Mouse (Mus musculus) Patski (cell line): ENCODE measurements at regions not wholly inside any gene's neighbourhood (a gene's known extent, or its start where the extent isn't known, plus 50 kb on each side); places are given as distances from the start of the nearest gene placed in this dataset.

Experiments used
- ATAC-seq: fragments of 100-300 bp; one replicate; pipeline ENCODE4 v1.8.0; 2021
- CTCF ChIA-PET: fragments of 350-600 bp; sonication (Branson Sonifier 250); formaldehyde crosslinking; loops from one replicate; lab custom pipeline; 2022; ENCODE audit warnings: inconsistent platforms; lab: Charles Lee
- POLR2A ChIA-PET: fragments of 350-600 bp; sonication (Branson Sonifier 250); formaldehyde crosslinking; loops from one replicate; lab custom pipeline; 2022; ENCODE audit warnings: antibody characterized with exemption, inconsistent platforms; lab: Charles Lee
- DNase-seq: peaks from one replicate; pipeline ENCODE4 v3.0.0-alpha.2; 2011; ENCODE audit warnings: low read depth, low spot score
- H3K27me3 ChIP-seq: fragments of 371-371 bp; one replicate; pipeline ENCODE4 v1.5.1; 2021
- CTCF ChIP-seq: fragments of 100-300 bp; IDR thresholded peaks from one replicate; pipeline ENCODE4 v1.5.1; 2021
- in situ Hi-C: fragments of 300-500 bp; cut with MboI; formaldehyde crosslinking; loops from 3 replicates; pipeline ENCODE4 v1.11.1; 2018; ENCODE audit warnings: low pct_unique_long_range_greater_than_20kb, mixed read lengths

GRCm38 (mm10) chr6:144876758-144877157, 95.0 kb upstream of the Sox5 start:
- POLR2A ChIA-PET = no interaction called here
- in situ Hi-C loops = no loop called here
- DNase-seq (no peak), ATAC-seq (no peak)
- no peak for TF ChIP-seq CTCF
- CTCF ChIA-PET = no interaction called here
- peaks cover 7% of the 10 kb centered on the region for H3K27me3 ChIP-seq

DNA sequence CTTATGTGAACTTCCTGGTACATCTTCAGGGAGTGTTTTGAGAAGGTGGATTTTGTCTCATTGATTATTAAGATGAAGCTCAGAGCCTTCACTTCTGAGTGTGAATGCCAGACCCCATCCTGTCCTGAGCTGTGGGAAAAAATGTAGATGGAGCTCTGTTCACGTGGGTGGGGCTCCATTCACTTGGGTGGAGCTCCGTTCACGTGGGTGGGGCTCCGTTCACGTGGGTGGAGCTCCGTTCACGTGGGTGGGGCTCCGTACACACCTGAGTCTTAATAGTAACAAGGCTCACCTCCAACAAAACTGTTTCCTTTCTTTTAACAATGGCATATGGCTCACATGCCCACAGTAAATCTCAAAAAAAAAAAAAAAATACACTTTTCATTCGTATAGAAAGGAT, 94.1 kb upstream of the Sox5 start:
- in situ Hi-C loops = no loop called here
- TF ChIP-seq CTCF = no peak
- H3K27me3 ChIP-seq = peaks cover 7% of the 10 kb centered on the region
- DNase-seq (no peak), ATAC-seq (no peak)
- ChIA-PET POLR2A (no interaction called here), CTCF (no interaction called here)

GRCm38 (mm10) chr6:144874251-144874650, 92.5 kb upstream of the Sox5 start:
- ChIA-PET POLR2A (no interaction called here), CTCF (interaction anchor here (1.9 kb wide), 1 partner anchor 10 kb away, joined by 4 read pairs; no protein-coding TSS in a partner anchor)
- no peak for TF ChIP-seq CTCF
- ATAC-seq (no peak), DNase-seq (no peak)
- in situ Hi-C loops = no loop called here
- peaks cover 7% of the 10 kb centered on the region for H3K27me3 ChIP-seq

DNA sequence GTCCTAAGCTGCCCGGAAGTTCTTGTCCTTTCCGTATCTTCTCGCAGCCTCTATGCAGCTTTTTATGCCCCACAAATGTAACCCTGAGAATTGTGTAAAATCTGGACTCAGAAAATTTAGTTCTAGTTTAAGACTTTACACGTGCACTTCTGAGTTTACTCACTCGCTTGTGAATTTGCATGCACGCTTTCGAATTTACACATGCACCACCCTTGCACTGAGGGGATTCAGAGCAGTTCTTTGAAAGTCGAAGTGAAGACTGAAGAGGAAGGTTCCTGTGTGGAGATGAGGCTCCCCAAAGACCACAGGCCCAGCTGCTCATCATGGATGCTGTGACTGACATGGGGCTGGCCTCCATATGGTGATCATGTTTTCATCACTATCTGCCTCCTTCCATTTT, 89.2 kb upstream of the Sox5 start:
- ChIA-PET POLR2A (no interaction called here), CTCF (no interaction called here)
- no peak for TF ChIP-seq CTCF

GRCm38 (mm10) chr6:144867333-144867732, 85.6 kb upstream of the Sox5 start:
- ChIA-PET CTCF (no interaction called here), POLR2A (no interaction called here)
- ATAC-seq = no peak
- TF ChIP-seq CTCF = no peak
- no peak for DNase-seq
- peaks cover 4% of the 10 kb centered on the region for H3K27me3 ChIP-seq
- in situ Hi-C loops = no loop called here

More for the DNA sequence above, 89.2 kb upstream of the Sox5 start:
- in situ Hi-C loops = no loop called here
- ATAC-seq (no peak), DNase-seq (no peak)
- H3K27me3 ChIP-seq = peaks cover 7% of the 10 kb centered on the region

DNA sequence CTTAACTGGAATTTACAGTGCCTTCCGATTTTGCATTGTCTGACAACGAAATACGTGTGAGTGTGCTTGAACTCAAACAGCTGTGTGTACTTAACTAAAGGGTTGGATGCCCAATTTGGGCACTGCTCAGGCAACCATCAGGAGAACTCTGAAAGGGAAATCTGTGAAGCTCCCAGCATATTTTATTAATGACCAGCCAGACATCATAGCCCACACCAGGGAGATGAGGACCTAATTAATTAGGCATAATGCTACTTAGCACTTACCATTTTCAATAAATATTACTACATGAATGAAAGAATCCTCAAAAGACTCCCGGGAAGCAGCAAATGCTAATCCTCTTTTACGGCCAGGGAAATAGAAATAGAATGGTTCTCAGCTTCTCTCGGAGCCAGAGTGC, 82.2 kb upstream of the Sox5 start:
- ATAC-seq (no peak), DNase-seq (no peak)
- POLR2A ChIA-PET = no interaction called here
- CTCF ChIA-PET = interaction anchor here (1.5 kb wide), 1 partner anchor 9 kb away, joined by 4 read pairs; no protein-coding TSS in a partner anchor
- no peak for TF ChIP-seq CTCF
- H3K27me3 ChIP-seq = peaks cover 8% of the 10 kb centered on the region
- in situ Hi-C loops = no loop called here

GRCm38 (mm10) chr6:144863430-144863994, 81.7 kb upstream of the Sox5 start:
- in situ Hi-C loops = no loop called here
- H3K27me3 ChIP-seq = peaks cover 8% of the 10 kb centered on the region
- no peak for ATAC-seq
- ChIA-PET POLR2A (no interaction called here), CTCF (interaction anchor here (1.5 kb wide), 1 partner anchor 9 kb away, joined by 4 read pairs; no protein-coding TSS in a partner anchor)
- no peak for TF ChIP-seq CTCF
- DNase-seq = no peak

DNA sequence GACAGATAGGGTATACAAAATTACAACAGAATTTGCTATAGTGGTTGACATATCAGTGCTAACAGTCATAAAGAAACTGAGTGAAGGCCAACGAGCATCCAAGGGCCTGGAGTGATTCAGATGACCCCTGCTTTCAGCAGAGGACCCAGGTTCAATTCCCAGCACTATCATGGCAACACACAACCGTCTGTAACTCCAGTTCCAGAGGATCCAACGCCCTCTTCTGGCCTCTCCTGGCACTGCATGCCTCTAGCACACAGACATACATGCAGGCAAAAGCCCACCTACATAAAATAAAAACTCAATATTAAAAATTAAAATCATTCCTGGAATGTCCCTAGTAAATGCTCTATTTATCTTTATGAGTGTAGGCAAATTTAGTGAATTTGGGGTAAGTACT, 59.7 kb upstream of the Sox5 start:
- no peak for TF ChIP-seq CTCF

GRCm38 (mm10) chr6:144839383-144839782, 57.6 kb upstream of the Sox5 start:
- DNase-seq (no peak), ATAC-seq (no peak)
- ChIA-PET CTCF (no interaction called here), POLR2A (no interaction called here)
- in situ Hi-C loops = no loop called here
- no peaks in the 10 kb centered on the region for H3K27me3 ChIP-seq
- no peak for TF ChIP-seq CTCF

More for the DNA sequence above, 59.7 kb upstream of the Sox5 start:
- DNase-seq (no peak), ATAC-seq (no peak)
- H3K27me3 ChIP-seq = no peaks in the 10 kb centered on the region
- ChIA-PET POLR2A (no interaction called here), CTCF (no interaction called here)
- in situ Hi-C loops = no loop called here

- TF ChIP-seq CTCF = no peak
- in situ Hi-C loops = no loop called here
- ATAC-seq = no peak
- DNase-seq = no peak
- no peaks in the 10 kb centered on the region for H3K27me3 ChIP-seq
- ChIA-PET CTCF (interaction anchor here (0.9 kb wide), 1 partner anchor 28 kb away, joined by 4 read pairs; no protein-coding TSS in a partner anchor), POLR2A (no interaction called here)
Measured at GRCm38 (mm10) chr6:144834323-144835183, 52.8 kb upstream of the Sox5 start.
